Mouse (Mus musculus) spleen, adult 12 weeks (tissue): ENCODE measurements around the gene Bmp2.

Experiments used
- DNase-seq: peaks from one replicate; pipeline ENCODE4 v3.0.0; 2022; ENCODE audit warnings: low spot score

Gene Bmp2

GRCm38 (mm10) chr2:133565995-133566710, 14.2 kb downstream of the Bmp2 start:
- no peak for DNase-seq

- DNase-seq = no peak
Observed at GRCm38 (mm10) chr2:133591562-133592255, 39.8 kb downstream of the Bmp2 start.
